Mouse (Mus musculus): Measurements from ENCODE around the gene Eif2ak4. TPM values are rescaled to one million over a fixed set of nuclear protein-coding genes. Genes with fewer than 3 reads are reported as not detected.

Eif2ak4 gene
- polyA plus RNA-seq, 1 experiment from 2014 or later, result 15.2 TPM

DNA sequence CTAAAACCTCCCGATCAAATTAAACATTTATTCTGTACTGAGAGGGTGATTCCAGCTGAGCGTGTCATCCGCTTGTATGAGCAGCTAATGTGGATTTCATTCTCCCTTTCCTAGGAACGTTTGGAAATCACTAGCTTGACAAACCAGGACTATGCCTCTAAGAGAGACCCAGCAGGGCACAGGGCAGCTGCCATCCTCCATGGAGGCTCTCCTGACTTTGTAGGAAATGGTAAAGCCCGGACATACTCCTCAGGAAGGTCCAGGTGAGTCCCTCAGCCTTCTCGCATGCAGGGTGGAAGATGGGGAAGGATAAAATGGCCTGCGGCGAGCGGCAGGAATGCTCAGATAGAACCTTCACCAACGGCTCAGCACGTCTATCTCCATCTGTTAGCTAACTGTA is 24.4 kb downstream of the Eif2ak4 start:
- H3K27me3 ChIP-seq (ENCODE audit: control insufficient read depth, insufficient read depth, low read length), result no peaks in the 10 kb centered on the region
- WGBS, result 95% methylated on average over 11 of the region's 11 CpGs
- H3K9me3 ChIP-seq (ENCODE audit: control insufficient read depth, low read depth, low read length), result no peaks in the 10 kb centered on the region
- no peak overlapping the region for H3K9ac ChIP-seq (replicated peaks; ENCODE audit: low read depth, low read length)
- ATAC-seq (ENCODE audit: insufficient number of reproducible peaks, insufficient read depth, low FRiP score, low read depth), result no peak
- no peak overlapping the region for H3K27ac ChIP-seq (ENCODE audit: low read length)
- no peaks in the 10 kb centered on the region for H3K4me1 ChIP-seq (ENCODE audit: control insufficient read depth, insufficient read depth, low read length)
- no peak overlapping the region for H3K4me3 ChIP-seq (ENCODE audit: low read depth, low read length)
- H3K4me2 ChIP-seq (replicated peaks; ENCODE audit: low read depth, low read length), result no peak overlapping the region
- H3K36me3 ChIP-seq (ENCODE audit: control insufficient read depth, insufficient read depth, low read length), result peaks cover 29% of the 10 kb centered on the region

DNA sequence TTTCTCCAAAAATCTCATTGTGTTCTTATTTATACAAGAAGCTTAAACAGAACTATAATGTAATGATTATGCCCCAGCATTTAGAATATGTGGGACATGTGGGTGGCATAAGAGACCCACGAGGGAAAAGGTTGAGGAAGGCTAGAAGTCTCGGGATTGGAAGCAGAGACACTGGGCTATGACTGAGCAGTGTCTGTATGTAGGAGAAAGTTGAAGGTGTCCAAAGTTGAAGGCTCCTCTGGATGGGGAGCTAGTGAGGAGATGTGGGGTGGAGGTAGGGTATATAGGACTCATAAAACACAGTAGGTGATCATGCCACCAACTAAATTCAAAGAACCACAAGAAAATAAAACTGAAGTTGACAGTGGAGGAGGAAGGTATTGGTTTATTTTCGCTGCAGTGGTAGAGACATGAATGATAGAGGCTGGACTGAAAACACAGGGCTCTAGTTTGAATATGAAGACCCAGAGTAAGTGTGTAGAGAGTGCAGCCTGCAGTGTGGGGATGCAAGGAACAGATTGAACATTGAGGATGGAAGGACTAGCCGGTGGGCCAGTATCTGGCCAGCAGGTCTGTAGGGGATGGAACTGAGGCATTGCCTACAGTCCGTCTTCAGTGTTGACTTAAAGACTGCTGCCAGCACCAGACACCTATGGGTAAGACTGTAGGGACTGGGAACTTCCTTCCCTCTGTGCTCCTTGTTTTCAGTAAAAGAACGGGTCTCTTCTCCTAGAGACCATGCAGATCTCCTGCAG is 27.4 kb downstream of the Eif2ak4 start:
- Histone ChIP-seq H3K36me3 (ENCODE audit: control insufficient read depth, insufficient read depth, low read length) (peaks cover 41% of the 10 kb centered on the region), H3K27me3 (ENCODE audit: control insufficient read depth, insufficient read depth, low read length) (no peaks in the 10 kb centered on the region), H3K9ac (replicated peaks; ENCODE audit: low read depth, low read length) (no peak overlapping the region), H3K4me2 (replicated peaks; ENCODE audit: low read depth, low read length) (no peak overlapping the region), H3K4me1 (ENCODE audit: control insufficient read depth, insufficient read depth, low read length) (no peaks in the 10 kb centered on the region), H3K27ac (ENCODE audit: low read length) (no peak overlapping the region), H3K4me3 (ENCODE audit: low read depth, low read length) (no peak overlapping the region), H3K9me3 (ENCODE audit: control insufficient read depth, low read depth, low read length) (no peaks in the 10 kb centered on the region)
- WGBS, result 90% methylated on average over 6 of the region's 6 CpGs
- ATAC-seq (ENCODE audit: insufficient number of reproducible peaks, insufficient read depth, low FRiP score, low read depth), result no peak

DNA sequence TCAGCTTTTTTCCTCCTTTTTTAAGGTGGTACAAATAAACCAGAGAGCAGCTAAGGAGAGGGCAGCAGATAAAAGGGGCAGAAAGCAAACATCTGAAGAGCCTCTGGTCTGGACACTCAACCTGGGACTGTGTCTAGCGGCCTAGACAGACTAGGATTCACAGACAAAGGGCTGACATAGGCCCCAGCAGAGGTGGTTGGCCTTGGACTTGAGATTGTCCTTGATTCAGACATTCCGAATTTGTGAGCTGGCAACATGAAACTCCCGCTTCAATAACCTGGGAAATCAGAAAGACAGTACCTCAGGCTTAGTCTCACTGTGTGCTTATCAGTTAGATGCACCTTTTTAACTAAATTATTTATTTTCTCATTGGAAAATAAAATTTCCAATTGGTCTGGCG is 29.7 kb downstream of the Eif2ak4 start:
- H3K4me3 ChIP-seq (ENCODE audit: low read depth, low read length), result no peak overlapping the region
- no peaks in the 10 kb centered on the region for H3K27me3 ChIP-seq (ENCODE audit: control insufficient read depth, insufficient read depth, low read length)
- no peaks in the 10 kb centered on the region for H3K4me1 ChIP-seq (ENCODE audit: control insufficient read depth, insufficient read depth, low read length)
- no peak for ATAC-seq (ENCODE audit: insufficient number of reproducible peaks, insufficient read depth, low FRiP score, low read depth)
- H3K9ac ChIP-seq (replicated peaks; ENCODE audit: low read depth, low read length), result no peak overlapping the region
- peaks cover 50% of the 10 kb centered on the region for H3K36me3 ChIP-seq (ENCODE audit: control insufficient read depth, insufficient read depth, low read length)
- no peak overlapping the region for H3K27ac ChIP-seq (ENCODE audit: low read length)
- H3K4me2 ChIP-seq (replicated peaks; ENCODE audit: low read depth, low read length), result no peak overlapping the region
- WGBS, result 90% methylated on average over 4 of the region's 4 CpGs
- H3K9me3 ChIP-seq (ENCODE audit: control insufficient read depth, low read depth, low read length), result no peaks in the 10 kb centered on the region

DNA sequence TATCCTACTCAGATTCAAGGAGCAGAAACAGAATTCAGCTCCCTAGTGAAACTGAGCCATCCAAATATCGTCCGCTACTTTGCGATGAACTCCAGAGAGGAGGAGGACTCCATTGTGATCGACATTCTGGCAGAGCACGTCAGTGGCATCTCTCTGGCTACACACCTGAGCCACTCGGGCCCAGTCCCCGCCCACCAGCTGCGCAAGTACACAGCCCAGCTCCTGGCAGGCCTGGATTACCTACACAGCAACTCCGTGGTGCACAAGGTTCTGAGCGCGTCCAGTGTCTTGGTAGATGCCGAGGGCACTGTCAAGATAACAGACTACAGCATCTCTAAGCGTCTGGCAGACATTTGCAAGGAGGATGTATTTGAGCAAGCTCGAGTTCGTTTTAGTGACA is 33.5 kb downstream of the Eif2ak4 start:
- Histone ChIP-seq H3K9me3 (ENCODE audit: control insufficient read depth, low read depth, low read length) (no peaks in the 10 kb centered on the region), H3K9ac (replicated peaks; ENCODE audit: low read depth, low read length) (no peak overlapping the region), H3K27ac (ENCODE audit: low read length) (no peak overlapping the region), H3K4me2 (replicated peaks; ENCODE audit: low read depth, low read length) (no peak overlapping the region), H3K4me1 (ENCODE audit: control insufficient read depth, insufficient read depth, low read length) (no peaks in the 10 kb centered on the region), H3K27me3 (ENCODE audit: control insufficient read depth, insufficient read depth, low read length) (no peaks in the 10 kb centered on the region), H3K4me3 (ENCODE audit: low read depth, low read length) (no peak overlapping the region), H3K36me3 (ENCODE audit: control insufficient read depth, insufficient read depth, low read length) (peaks cover 44% of the 10 kb centered on the region)
- no peak for ATAC-seq (ENCODE audit: insufficient number of reproducible peaks, insufficient read depth, low FRiP score, low read depth)
- WGBS, result 88% methylated on average over 15 of the region's 15 CpGs

DNA sequence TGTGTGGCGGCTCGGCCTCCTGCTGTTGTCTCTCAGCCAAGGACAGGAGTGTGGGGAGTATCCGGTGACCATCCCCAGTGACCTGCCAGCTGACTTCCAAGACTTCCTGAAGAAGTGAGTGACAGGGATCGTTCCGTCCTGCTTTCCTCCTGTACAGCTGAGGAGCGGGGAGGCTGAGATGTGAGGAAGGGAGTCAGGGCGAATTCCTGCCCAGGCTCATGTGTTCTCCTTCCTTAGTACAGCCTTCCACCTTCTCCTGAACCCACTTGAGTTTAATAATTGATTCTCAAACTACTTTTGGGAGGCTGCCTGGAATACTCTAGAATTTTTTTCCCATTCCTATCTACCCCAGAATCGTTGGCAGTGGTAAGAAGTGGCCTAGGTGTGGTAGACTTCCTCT is 34.0 kb downstream of the Eif2ak4 start:
- WGBS, result 83% methylated on average over 8 of the region's 8 CpGs
- H3K4me2 ChIP-seq (replicated peaks; ENCODE audit: low read depth, low read length), result no peak overlapping the region
- no peak overlapping the region for H3K9ac ChIP-seq (replicated peaks; ENCODE audit: low read depth, low read length)
- H3K27ac ChIP-seq (ENCODE audit: low read length), result no peak overlapping the region
- H3K4me1 ChIP-seq (ENCODE audit: control insufficient read depth, insufficient read depth, low read length), result no peaks in the 10 kb centered on the region
- no peak overlapping the region for H3K4me3 ChIP-seq (ENCODE audit: low read depth, low read length)
- peaks cover 42% of the 10 kb centered on the region; the same call in 1 of the 2 replicates for H3K36me3 ChIP-seq (ENCODE audit: control insufficient read depth, insufficient read depth, low read length)
- no peak for ATAC-seq (ENCODE audit: insufficient number of reproducible peaks, insufficient read depth, low FRiP score, low read depth)
- no peaks in the 10 kb centered on the region for H3K9me3 ChIP-seq (ENCODE audit: control insufficient read depth, low read depth, low read length)
- no peaks in the 10 kb centered on the region for H3K27me3 ChIP-seq (ENCODE audit: control insufficient read depth, insufficient read depth, low read length)

DNA sequence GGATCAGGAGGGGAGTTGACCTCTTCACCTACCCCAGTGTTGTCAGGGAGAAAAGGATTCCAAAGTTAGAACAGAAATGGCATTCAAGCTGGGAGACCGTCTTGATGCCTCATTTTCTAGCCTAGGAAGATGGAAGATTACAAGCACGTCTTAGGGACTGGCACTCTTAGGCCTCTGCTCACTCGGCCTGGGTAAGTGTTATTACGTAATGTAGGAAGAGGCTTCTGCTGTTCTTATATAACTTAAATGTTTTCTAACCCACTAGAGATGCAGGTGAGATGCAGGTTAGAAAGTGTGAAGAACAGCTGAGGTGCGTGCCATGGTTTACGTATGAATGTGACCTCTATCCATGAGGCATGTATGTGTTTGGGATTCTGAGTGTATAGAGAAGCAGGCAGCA is 39.9 kb downstream of the Eif2ak4 start:
- no peaks in the 10 kb centered on the region for H3K4me1 ChIP-seq (ENCODE audit: control insufficient read depth, insufficient read depth, low read length)

DNA sequence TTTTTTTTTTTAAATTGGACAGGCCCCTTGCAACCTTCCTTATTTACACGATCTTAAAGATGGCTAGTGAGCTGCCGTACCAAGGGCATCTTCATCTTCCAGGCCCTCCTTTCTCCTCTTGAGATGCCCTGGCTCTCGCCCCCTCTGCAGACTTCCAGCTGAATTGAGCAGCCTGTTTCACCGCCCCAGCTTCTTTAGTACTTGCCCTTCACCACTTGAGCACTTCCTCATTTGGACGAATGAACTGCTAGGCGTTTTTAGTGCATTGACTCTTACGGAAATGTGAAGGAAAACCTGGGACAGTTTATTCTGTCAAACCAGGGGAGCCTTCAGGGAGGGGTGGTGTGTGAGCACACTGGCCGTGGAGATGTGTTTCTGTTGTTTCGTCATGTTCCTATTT is 40.9 kb downstream of the Eif2ak4 start:
- Histone ChIP-seq H3K4me1 (ENCODE audit: control insufficient read depth, insufficient read depth, low read length) (no peaks in the 10 kb centered on the region), H3K27me3 (ENCODE audit: control insufficient read depth, insufficient read depth, low read length) (no peaks in the 10 kb centered on the region), H3K9me3 (ENCODE audit: control insufficient read depth, low read depth, low read length) (no peaks in the 10 kb centered on the region), H3K9ac (replicated peaks; ENCODE audit: low read depth, low read length) (no peak overlapping the region), H3K4me3 (ENCODE audit: low read depth, low read length) (no peak overlapping the region), H3K27ac (ENCODE audit: low read length) (no peak overlapping the region), H3K36me3 (ENCODE audit: control insufficient read depth, insufficient read depth, low read length) (peaks cover 43% of the 10 kb centered on the region), H3K4me2 (replicated peaks; ENCODE audit: low read depth, low read length) (no peak overlapping the region)
- 78% methylated on average over 9 of the region's 9 CpGs for WGBS
- ATAC-seq (ENCODE audit: insufficient number of reproducible peaks, insufficient read depth, low FRiP score, low read depth), result no peak

More for the DNA sequence above, 39.9 kb downstream of the Eif2ak4 start:
- H3K27ac ChIP-seq (ENCODE audit: low read length), result no peak overlapping the region
- no peaks in the 10 kb centered on the region for H3K27me3 ChIP-seq (ENCODE audit: control insufficient read depth, insufficient read depth, low read length)
- H3K36me3 ChIP-seq (ENCODE audit: control insufficient read depth, insufficient read depth, low read length), result peaks cover 36% of the 10 kb centered on the region
- WGBS, result 92% methylated on average over 6 of the region's 6 CpGs
- H3K9me3 ChIP-seq (ENCODE audit: control insufficient read depth, low read depth, low read length), result no peaks in the 10 kb centered on the region
- H3K4me3 ChIP-seq (ENCODE audit: low read depth, low read length), result no peak overlapping the region
- ATAC-seq (ENCODE audit: insufficient number of reproducible peaks, insufficient read depth, low FRiP score, low read depth), result no peak
- no peak overlapping the region for H3K4me2 ChIP-seq (replicated peaks; ENCODE audit: low read depth, low read length)
- no peak overlapping the region for H3K9ac ChIP-seq (replicated peaks; ENCODE audit: low read depth, low read length)

DNA sequence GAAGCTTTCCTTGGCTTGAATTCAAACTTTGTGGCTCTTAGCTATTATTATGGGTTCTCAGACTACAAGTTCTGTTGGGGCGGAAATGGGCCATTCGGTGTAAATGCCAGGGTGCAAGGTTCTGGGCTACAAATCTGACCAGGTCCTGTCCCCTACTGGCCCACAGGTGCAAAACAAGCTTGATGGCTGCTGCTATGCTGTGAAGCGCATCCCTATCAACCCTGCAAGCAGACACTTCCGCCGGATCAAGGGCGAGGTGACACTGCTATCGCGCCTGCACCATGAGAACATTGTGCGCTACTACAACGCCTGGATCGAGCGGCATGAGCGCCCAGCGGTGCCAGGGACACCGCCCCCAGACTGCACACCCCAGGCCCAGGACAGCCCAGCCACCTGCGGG is 42.2 kb downstream of the Eif2ak4 start:
- ATAC-seq (ENCODE audit: insufficient number of reproducible peaks, insufficient read depth, low FRiP score, low read depth), result no peak
- H3K36me3 ChIP-seq (ENCODE audit: control insufficient read depth, insufficient read depth, low read length), result peaks cover 46% of the 10 kb centered on the region

DNA sequence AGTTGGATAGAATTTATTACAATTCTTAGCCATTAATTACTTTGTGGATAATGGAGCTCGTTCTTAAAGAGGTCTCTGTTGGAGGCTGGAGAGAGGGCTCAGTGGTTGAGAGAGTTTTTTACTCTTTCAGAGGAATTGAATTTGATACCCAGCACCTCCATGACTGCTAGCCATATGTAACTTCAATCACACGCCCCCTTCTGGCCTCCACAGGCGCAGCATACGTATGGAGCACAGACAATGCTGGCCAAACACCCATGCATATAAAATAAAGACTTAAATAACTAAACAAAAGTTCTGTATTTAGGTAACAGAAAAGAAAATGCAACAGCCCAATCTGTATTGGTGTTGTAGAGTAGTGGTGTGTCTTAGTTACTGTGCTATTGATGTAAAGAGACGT is 43.2 kb downstream of the Eif2ak4 start:
- H3K4me2 ChIP-seq (replicated peaks; ENCODE audit: low read depth, low read length), result no peak overlapping the region
- H3K9me3 ChIP-seq (ENCODE audit: control insufficient read depth, low read depth, low read length), result no peaks in the 10 kb centered on the region
- no peaks in the 10 kb centered on the region for H3K4me1 ChIP-seq (ENCODE audit: control insufficient read depth, insufficient read depth, low read length)
- H3K9ac ChIP-seq (replicated peaks; ENCODE audit: low read depth, low read length), result no peak overlapping the region
- no peak for ATAC-seq (ENCODE audit: insufficient number of reproducible peaks, insufficient read depth, low FRiP score, low read depth)
- no peak overlapping the region for H3K27ac ChIP-seq (ENCODE audit: low read length)
- H3K4me3 ChIP-seq (ENCODE audit: low read depth, low read length), result no peak overlapping the region
- 60% methylated on average over 5 of the region's 5 CpGs for WGBS
- no peaks in the 10 kb centered on the region for H3K27me3 ChIP-seq (ENCODE audit: control insufficient read depth, insufficient read depth, low read length)
- H3K36me3 ChIP-seq (ENCODE audit: control insufficient read depth, insufficient read depth, low read length), result peaks cover 53% of the 10 kb centered on the region

More for the DNA sequence above, 42.2 kb downstream of the Eif2ak4 start:
- Histone ChIP-seq H3K4me3 (ENCODE audit: low read depth, low read length) (no peak overlapping the region), H3K9me3 (ENCODE audit: control insufficient read depth, low read depth, low read length) (no peaks in the 10 kb centered on the region), H3K9ac (replicated peaks; ENCODE audit: low read depth, low read length) (no peak overlapping the region), H3K4me2 (replicated peaks; ENCODE audit: low read depth, low read length) (no peak overlapping the region), H3K27ac (ENCODE audit: low read length) (no peak overlapping the region), H3K27me3 (ENCODE audit: control insufficient read depth, insufficient read depth, low read length) (no peaks in the 10 kb centered on the region), H3K4me1 (ENCODE audit: control insufficient read depth, insufficient read depth, low read length) (no peaks in the 10 kb centered on the region)
- WGBS, result 76% methylated on average over 16 of the region's 16 CpGs
